Mouse (Mus musculus) kidney, postnatal 0 days (tissue): ENCODE data around the gene Psmc3ip. TPM values are rescaled to one million over a fixed set of nuclear protein-coding genes. Genes with fewer than 3 reads are reported as not detected.

ENCODE experiments used
- ATAC-seq: fragments of 200-750 bp; cut with Nextera tagmentation; replicated peaks from 2 replicates; pipeline ENCODE4 v1.8.0; 2017; ENCODE audit warnings: low read depth, moderate number of reproducible peaks, moderate TSS enrichment, moderate library complexity; ENCODE audit not compliant: low FRiP score
- DNase-seq: peaks from one replicate; pipeline ENCODE4 v3.0.0-alpha.2; 2016; ENCODE audit warnings: low spot score
- H3K27ac ChIP-seq: fragments of 300-500 bp; sonication (generic); 2 replicates; pipeline ENCODE4 v1.5.1; 2014; ENCODE audit warnings: mild to moderate bottlenecking
- H3K27me3 ChIP-seq: fragments of 300-500 bp; sonication (generic); 2 replicates; pipeline ENCODE4 v1.6.1; 2014; ENCODE audit warnings: low read length, mixed read lengths; ENCODE audit not compliant: insufficient read depth
- H3K36me3 ChIP-seq: fragments of 300-500 bp; sonication (generic); 2 replicates; pipeline ENCODE4 v1.6.1; 2014; ENCODE audit warnings: low read length, mixed read lengths; ENCODE audit not compliant: insufficient read depth
- H3K4me1 ChIP-seq: fragments of 300-500 bp; sonication (generic); replicated peaks from 2 replicates; pipeline ENCODE4 v1.6.1; 2014; ENCODE audit warnings: antibody characterized with exemption, low read length, mixed read lengths; ENCODE audit not compliant: insufficient read depth
- H3K4me2 ChIP-seq: fragments of 300-500 bp; sonication (generic); 2 replicates; pipeline ENCODE4 v1.6.1; 2014; ENCODE audit warnings: mild to moderate bottlenecking, low read length, moderate library complexity, mixed read lengths
- H3K4me3 ChIP-seq: fragments of 300-500 bp; sonication (generic); replicated peaks from 2 replicates; pipeline ENCODE4 v1.5.1; 2014; ENCODE audit warnings: low read depth, low read length
- H3K9ac ChIP-seq: fragments of 300-500 bp; sonication (generic); 2 replicates; pipeline ENCODE4 v1.6.1; 2014; ENCODE audit warnings: low read depth, low read length
- H3K9me3 ChIP-seq: fragments of 300-500 bp; sonication (generic); replicated peaks from 2 replicates; pipeline ENCODE4 v1.6.1; 2016; ENCODE audit warnings: low read length, inconsistent platforms, mixed read lengths
- CTCF ChIP-seq: IDR thresholded peaks from 2 replicates; pipeline ENCODE4 v1.5.1; 2016; ENCODE audit warnings: antibody characterized with exemption, low read depth, mild to moderate bottlenecking, moderate library complexity
- WGBS: fragments of 180-500 bp; shearing (Covaris S2); extraction: QIAGEN DNeasy Blood & Tissue Kit; methylation state at CpG from one replicate; pipeline ENCODE4 v1.1.7; 2014; 5-methylcytosine and 5-hydroxymethylcytosine counted together
- polyA plus RNA-seq: library from polyadenylated mRNA; unstranded; fragments of >200 nt; fragmentation: Nextera tagmentation; extraction: Ambion mirVana; gene quantifications from 2 replicates; pipeline ENCODE4 v1.2.1, GENCODE M21; 2015

The Psmc3ip gene
- polyA plus RNA-seq, 1 experiment from 2014 or later: 23.2 TPM

DNA sequence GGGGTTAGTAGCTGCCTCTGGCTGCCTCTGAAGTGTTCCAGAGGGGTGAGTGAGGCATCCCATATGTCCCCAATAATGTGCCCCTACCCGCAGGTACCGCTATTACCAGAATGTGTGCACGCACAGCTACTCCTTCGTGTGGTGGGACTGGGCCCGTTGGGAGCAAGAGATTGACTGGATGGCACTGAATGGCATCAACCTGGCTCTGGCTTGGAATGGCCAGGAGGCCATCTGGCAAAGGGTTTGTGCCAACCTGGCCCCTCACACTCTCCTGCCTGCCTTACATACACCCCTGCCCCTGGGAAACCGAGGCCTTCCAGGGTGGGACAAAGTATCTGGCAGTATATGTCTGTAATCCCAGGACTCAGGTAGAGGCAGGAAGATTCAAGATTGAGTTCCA is 24.2 kb downstream of the Psmc3ip start:
- no peak for DNase-seq
- Histone ChIP-seq H3K27ac (no peak overlapping the region), H3K9ac (0 out of 2 replicates have a peak overlapping the region, but pooled peaks have one; percentile 13), H3K36me3 (no peaks in the 10 kb centered on the region), H3K4me2 (peak overlapping the region; percentile 95; the same call in 1 of the 2 replicates), H3K9me3 (no peaks in the 10 kb centered on the region), H3K4me1 (peaks cover 5% of the 10 kb centered on the region), H3K27me3 (no peaks in the 10 kb centered on the region), H3K4me3 (no peak overlapping the region)
- WGBS: 76% methylated on average over 6 of the region's 6 CpGs
- TF ChIP-seq CTCF: no peak
- no peak for ATAC-seq

DNA sequence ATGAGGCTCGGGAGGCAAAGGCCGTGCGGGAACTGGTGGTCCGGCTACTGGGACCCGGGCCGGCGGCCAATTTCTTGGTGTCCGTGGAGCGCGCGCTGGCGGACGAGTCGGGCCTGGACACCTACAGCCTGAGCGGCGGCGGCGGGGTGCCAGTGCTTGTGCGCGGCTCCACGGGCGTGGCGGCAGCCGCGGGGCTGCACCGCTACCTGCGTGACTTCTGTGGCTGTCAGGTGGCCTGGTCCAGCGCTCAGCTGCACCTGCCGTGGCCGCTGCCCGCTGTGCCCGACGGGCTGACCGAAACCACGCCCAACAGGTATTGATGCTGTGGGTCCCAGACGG is 25.1 kb downstream of the Psmc3ip start:
- Histone ChIP-seq H3K4me3 (peak overlapping the region; percentile 59), H3K36me3 (no peaks in the 10 kb centered on the region), H3K9ac (peak overlapping the region; percentile 70), H3K27ac (no peak overlapping the region), H3K4me1 (peaks cover 5% of the 10 kb centered on the region), H3K4me2 (peak overlapping the region; percentile 95), H3K9me3 (no peaks in the 10 kb centered on the region), H3K27me3 (no peaks in the 10 kb centered on the region)
- ATAC-seq (peak; percentile 23; the same call in 1 of the 2 replicates), DNase-seq (no peak)
- under 1% methylated on average over 36 of the region's 36 CpGs for WGBS
- TF ChIP-seq CTCF: no peak

DNA sequence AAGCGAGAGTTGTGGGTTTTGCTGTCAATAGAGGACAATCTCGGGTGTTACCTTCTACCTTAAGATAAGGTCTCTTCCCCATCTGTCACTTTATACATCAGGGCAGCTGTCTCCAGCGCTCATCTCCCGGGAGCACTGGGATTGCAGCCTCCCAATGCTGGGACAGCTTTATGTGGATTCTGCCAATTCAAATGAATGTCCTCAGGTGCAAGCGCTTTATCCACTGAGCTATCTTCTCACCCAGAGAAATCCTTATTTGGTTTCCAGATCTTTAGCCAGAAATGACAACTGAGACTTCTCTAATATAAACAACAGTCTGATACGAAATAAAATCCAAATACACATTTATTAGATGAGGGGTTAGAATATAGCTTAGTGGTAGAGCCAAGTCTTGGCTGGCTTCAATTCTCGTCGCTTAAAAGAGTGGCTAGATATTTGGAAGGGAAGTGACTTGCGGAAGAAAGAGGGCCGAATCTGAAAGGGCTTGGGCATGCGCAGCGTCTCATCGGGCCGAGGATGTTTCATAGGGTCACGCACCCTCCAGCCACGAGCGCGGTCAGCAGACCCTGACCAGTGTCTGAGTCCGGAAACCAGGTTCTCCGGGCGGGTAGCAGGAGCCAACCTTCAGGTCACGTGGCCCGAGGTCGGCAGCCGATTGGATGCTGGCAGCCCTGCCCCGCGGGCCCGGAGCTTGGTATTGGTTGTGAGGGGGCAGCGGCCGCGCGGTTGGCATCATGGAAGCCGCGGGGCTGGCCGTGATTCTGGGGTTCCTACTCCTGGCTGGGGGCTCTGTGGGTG is 25.6 kb downstream of the Psmc3ip start, which contains the start of gene Naglu:
Naglu (plus strand) TSS at position 622 of the 798 bp plus-strand sequence.
- no peak for TF ChIP-seq CTCF
- H3K27ac ChIP-seq: no peak within 1 kb of the TSS
- H3K27me3 ChIP-seq: no peaks in the 10 kb centered on the region
- peak within 1 kb of the TSS; percentile 59 for H3K4me3 ChIP-seq
- peak; percentile 87 for ATAC-seq
- H3K4me2 ChIP-seq: peak within 1 kb of the TSS; percentile 95
- H3K4me1 ChIP-seq: peaks cover 5% of the 10 kb centered on the region
- no peaks in the 10 kb centered on the region for H3K9me3 ChIP-seq
- H3K36me3 ChIP-seq: no peaks in the 10 kb centered on the region
- DNase-seq: peak; percentile 95
- H3K9ac ChIP-seq: peak within 1 kb of the TSS; percentile 70
- 6% methylated on average over 35 of the region's 35 CpGs for WGBS

GRCm38 (mm10) chr11:101066549-101067412 is 28.5 kb downstream of the Psmc3ip start:
- no peak for ATAC-seq
- WGBS: 20% methylated on average over 18 of the region's 18 CpGs
- Histone ChIP-seq H3K27ac (no peak overlapping the region), H3K4me1 (peaks cover 21% of the 10 kb centered on the region), H3K4me2 (peak overlapping the region; percentile 48), H3K4me3 (no peak overlapping the region), H3K36me3 (peaks cover 4% of the 10 kb centered on the region; the same call in 1 of the 2 replicates), H3K9ac (no peak overlapping the region), H3K9me3 (no peaks in the 10 kb centered on the region), H3K27me3 (no peaks in the 10 kb centered on the region)
- DNase-seq: peak; percentile 82
- TF ChIP-seq CTCF: peak; percentile 99

DNA sequence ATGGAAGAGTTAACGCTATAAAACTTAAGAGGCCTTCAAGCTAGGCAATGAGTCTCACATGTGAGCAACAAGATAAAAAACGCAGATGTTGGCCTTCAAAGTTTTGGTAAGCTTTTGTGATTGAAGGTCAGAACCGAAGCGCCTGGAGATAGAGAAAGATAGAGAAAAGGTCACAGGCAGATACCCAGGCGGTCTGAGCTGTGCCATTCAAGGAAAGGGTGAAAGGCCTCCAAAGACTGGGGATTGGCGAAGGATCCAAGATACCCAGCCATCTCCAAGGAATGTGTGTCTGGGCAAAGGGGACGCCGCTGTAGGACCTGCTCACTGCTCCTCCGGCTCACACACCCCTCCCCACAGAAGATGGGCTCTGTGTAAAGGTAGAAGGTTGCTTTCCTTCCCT is 30.2 kb downstream of the Psmc3ip start:
- no peaks in the 10 kb centered on the region for H3K9me3 ChIP-seq
- no peak overlapping the region for H3K4me3 ChIP-seq
- H3K9ac ChIP-seq: no peak overlapping the region
- DNase-seq (no peak), ATAC-seq (no peak)
- TF ChIP-seq CTCF: no peak
- 94% methylated on average over 9 of the region's 9 CpGs for whole genome bisulfite sequencing
- H3K4me1 ChIP-seq: peaks cover 16% of the 10 kb centered on the region
- no peak overlapping the region for H3K27ac ChIP-seq
- H3K36me3 ChIP-seq: peaks cover 4% of the 10 kb centered on the region; the same call in 1 of the 2 replicates
- H3K27me3 ChIP-seq: no peaks in the 10 kb centered on the region
- H3K4me2 ChIP-seq: no peak overlapping the region

GRCm38 (mm10) chr11:101064462-101064861 is 30.8 kb downstream of the Psmc3ip start:
- Histone ChIP-seq H3K4me2 (no peak overlapping the region), H3K9ac (no peak overlapping the region), H3K4me1 (peaks cover 19% of the 10 kb centered on the region), H3K27ac (peak overlapping the region; percentile 94), H3K4me3 (no peak overlapping the region), H3K27me3 (no peaks in the 10 kb centered on the region), H3K9me3 (no peaks in the 10 kb centered on the region), H3K36me3 (peaks cover 4% of the 10 kb centered on the region; the same call in 1 of the 2 replicates)
- ATAC-seq: no peak
- WGBS: 71% methylated on average over 4 of the region's 4 CpGs
- no peak for DNase-seq
- no peak for TF ChIP-seq CTCF
